Mouse (Mus musculus) lung, postnatal 0 days (tissue): ENCODE measurements at regions not wholly inside any gene's neighbourhood (a gene's known extent, or its start where the extent isn't known, plus 50 kb on each side); places are given as distances from the start of the nearest gene placed in this dataset.

ENCODE experiments used
- ATAC-seq: fragments of 200-750 bp; cut with Nextera tagmentation; 2 replicates; pipeline ENCODE4 v1.8.0; 2017; ENCODE audit warnings: moderate library complexity
- DNase-seq: peaks from one replicate; pipeline ENCODE4 v3.0.0-alpha.2; 2016; ENCODE audit warnings: low spot score
- H3K27ac ChIP-seq: fragments of 300-500 bp; sonication (generic); 2 replicates; pipeline ENCODE4 v1.5.1; 2014; ENCODE audit warnings: antibody characterized with exemption, mild to moderate bottlenecking, low read length, mixed read lengths
- H3K27me3 ChIP-seq: fragments of 300-500 bp; sonication (generic); replicated peaks from 2 replicates; pipeline ENCODE4 v1.6.1; 2014; ENCODE audit warnings: low read length, mixed read lengths; ENCODE audit not compliant: insufficient read depth
- H3K36me3 ChIP-seq: fragments of 300-500 bp; sonication (generic); 2 replicates; pipeline ENCODE4 v1.6.1; 2014; ENCODE audit warnings: low read length, mixed read lengths; ENCODE audit not compliant: insufficient read depth
- H3K4me1 ChIP-seq: fragments of 300-500 bp; sonication (generic); 2 replicates; pipeline ENCODE4 v1.6.1; 2014; ENCODE audit warnings: antibody characterized with exemption, low read depth, low read length, mixed read lengths; ENCODE audit not compliant: insufficient read depth
- H3K4me2 ChIP-seq: fragments of 300-500 bp; sonication (generic); replicated peaks from 2 replicates; pipeline ENCODE4 v1.6.1; 2014; ENCODE audit warnings: low read depth, mild to moderate bottlenecking, low read length, moderate library complexity, mixed read lengths
- H3K4me3 ChIP-seq: fragments of 300-500 bp; sonication (generic); 2 replicates; pipeline ENCODE4 v1.5.1; 2014; ENCODE audit warnings: low read depth, low read length
- H3K9ac ChIP-seq: fragments of 300-500 bp; sonication (generic); replicated peaks from 2 replicates; pipeline ENCODE4 v1.6.1; 2014; ENCODE audit warnings: low read depth, mild to moderate bottlenecking
- H3K9me3 ChIP-seq: fragments of 300-500 bp; sonication (generic); 2 replicates; pipeline ENCODE4 v1.6.1; 2016; ENCODE audit warnings: low read length, mixed read lengths
- CTCF ChIP-seq: IDR thresholded peaks from 2 replicates; pipeline ENCODE4 v1.5.1; 2016; ENCODE audit warnings: antibody characterized with exemption, mild to moderate bottlenecking
- EP300 ChIP-seq: IDR thresholded peaks from 2 replicates; pipeline ENCODE4 v1.6.1; 2016; ENCODE audit warnings: antibody characterized with exemption, mild to moderate bottlenecking, control low read depth
- WGBS: fragments of 180-500 bp; shearing (Covaris S2); extraction: QIAGEN DNeasy Blood & Tissue Kit; methylation state at CpG from one replicate; pipeline ENCODE4 v1.1.7; 2014; 5-methylcytosine and 5-hydroxymethylcytosine counted together

- H3K36me3 ChIP-seq: no peaks in the 10 kb centered on the region
- DNase-seq: no peak
- H3K4me2 ChIP-seq: no peak overlapping the region
- H3K9ac ChIP-seq: no peak overlapping the region
- H3K27me3 ChIP-seq: no peaks in the 10 kb centered on the region
- no peak overlapping the region for H3K4me3 ChIP-seq
- H3K9me3 ChIP-seq: no peaks in the 10 kb centered on the region
- 93% methylated on average over 1 of the region's 1 CpGs for WGBS
- no peaks in the 10 kb centered on the region for H3K4me1 ChIP-seq
- TF ChIP-seq EP300 (no peak), CTCF (no peak)
- no peak for ATAC-seq
- no peak overlapping the region for H3K27ac ChIP-seq
Measured at GRCm38 (mm10) chr12:17601245-17602023, 56.8 kb downstream of the Odc1 start.

- TF ChIP-seq EP300 (no peak), CTCF (no peak)
- DNase-seq (no peak), ATAC-seq (no peak)
Measured at GRCm38 (mm10) chr12:17603576-17603975, 59.0 kb downstream of the Odc1 start.

GRCm38 (mm10) chr12:17610384-17610783 is 65.8 kb downstream of the Odc1 start:
- Histone ChIP-seq H3K9ac (no peak overlapping the region), H3K4me3 (no peak overlapping the region), H3K4me1 (no peaks in the 10 kb centered on the region), H3K36me3 (no peaks in the 10 kb centered on the region), H3K27me3 (no peaks in the 10 kb centered on the region), H3K27ac (no peak overlapping the region), H3K9me3 (no peaks in the 10 kb centered on the region), H3K4me2 (no peak overlapping the region)
- ATAC-seq (no peak), DNase-seq (no peak)
- WGBS: 74% methylated on average over 1 of the region's 1 CpGs
- no peak for TF ChIP-seq CTCF
- TF ChIP-seq EP300: no peak

More at GRCm38 (mm10) chr12:17603576-17603975, 59.0 kb downstream of the Odc1 start:
- Histone ChIP-seq H3K27me3 (no peaks in the 10 kb centered on the region), H3K9ac (no peak overlapping the region), H3K4me3 (no peak overlapping the region), H3K36me3 (no peaks in the 10 kb centered on the region), H3K4me1 (no peaks in the 10 kb centered on the region), H3K9me3 (no peaks in the 10 kb centered on the region), H3K27ac (no peak overlapping the region), H3K4me2 (no peak overlapping the region)
- WGBS: 85% methylated on average over 2 of the region's 2 CpGs

GRCm38 (mm10) chr12:17611988-17612387 is 67.4 kb downstream of the Odc1 start:
- Histone ChIP-seq H3K9me3 (no peaks in the 10 kb centered on the region), H3K4me3 (no peak overlapping the region), H3K36me3 (no peaks in the 10 kb centered on the region), H3K27ac (no peak overlapping the region), H3K27me3 (no peaks in the 10 kb centered on the region), H3K4me1 (no peaks in the 10 kb centered on the region), H3K9ac (no peak overlapping the region), H3K4me2 (no peak overlapping the region)
- WGBS: 88% methylated on average over 3 of the region's 3 CpGs
- ATAC-seq: no peak
- DNase-seq: no peak
- TF ChIP-seq EP300 (no peak), CTCF (no peak)

GRCm38 (mm10) chr12:17618300-17618699 is 72.4 kb upstream of the Hpcal1 start:
- Histone ChIP-seq H3K36me3 (no peaks in the 10 kb centered on the region), H3K9ac (no peak overlapping the region), H3K4me3 (no peak overlapping the region), H3K9me3 (no peaks in the 10 kb centered on the region), H3K4me1 (no peaks in the 10 kb centered on the region), H3K4me2 (no peak overlapping the region), H3K27me3 (no peaks in the 10 kb centered on the region), H3K27ac (no peak overlapping the region)
- WGBS: 20% methylated on average over 2 of the region's 2 CpGs
- TF ChIP-seq EP300 (no peak), CTCF (no peak)
- no peak for ATAC-seq
- no peak for DNase-seq

- Histone ChIP-seq H3K4me1 (no peaks in the 10 kb centered on the region), H3K4me2 (no peak overlapping the region), H3K27ac (no peak overlapping the region), H3K4me3 (no peak overlapping the region), H3K36me3 (no peaks in the 10 kb centered on the region), H3K9ac (no peak overlapping the region), H3K27me3 (no peaks in the 10 kb centered on the region), H3K9me3 (no peaks in the 10 kb centered on the region)
- WGBS: 43% methylated on average over 6 of the region's 6 CpGs
- no peak for ATAC-seq
- TF ChIP-seq CTCF (no peak), EP300 (no peak)
- no peak for DNase-seq
Measured at GRCm38 (mm10) chr12:17620226-17620625, 70.4 kb upstream of the Hpcal1 start.

GRCm38 (mm10) chr12:17621487-17621888 is 69.2 kb upstream of the Hpcal1 start:
- H3K4me2 ChIP-seq: no peak overlapping the region

More at GRCm38 (mm10) chr12:17621487-17621888, 69.2 kb upstream of the Hpcal1 start:
- DNase-seq (no peak), ATAC-seq (no peak)
- Histone ChIP-seq H3K27me3 (no peaks in the 10 kb centered on the region), H3K27ac (no peak overlapping the region), H3K9me3 (no peaks in the 10 kb centered on the region), H3K9ac (no peak overlapping the region), H3K4me1 (no peaks in the 10 kb centered on the region), H3K36me3 (no peaks in the 10 kb centered on the region), H3K4me3 (no peak overlapping the region)
- WGBS: 52% methylated on average over 6 of the region's 6 CpGs
- TF ChIP-seq CTCF: no peak
- TF ChIP-seq EP300: no peak
